Mouse (Mus musculus): ENCODE results near the gene Vwa8.
"Not testable (repeated sequence)": the region's sequence is repeated elsewhere in the genome, so short reads cannot be mapped to it uniquely, and the experiment has no call there.

Vwa8 gene

DNA sequence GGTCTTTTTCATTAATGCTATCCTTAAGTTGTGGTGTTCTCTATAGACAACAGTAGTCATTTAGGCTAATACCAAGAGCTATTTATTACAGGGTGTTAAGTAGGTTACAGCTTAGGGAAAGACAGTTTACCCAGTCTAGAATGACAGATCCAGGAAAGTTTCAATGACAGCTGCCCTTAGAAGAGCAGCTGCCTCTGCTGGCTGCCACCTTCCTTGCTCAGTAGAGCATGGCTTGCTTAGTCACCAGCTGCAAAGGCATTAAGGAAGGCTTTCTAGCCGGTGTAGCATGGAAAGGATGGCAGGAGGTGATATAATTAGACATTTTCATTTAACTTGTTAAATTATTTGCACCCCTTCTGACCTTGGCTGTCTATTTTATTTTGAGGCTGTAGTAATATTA lies 123.6 kb downstream of the Vwa8 start:
- in situ Hi-C loops (cut with MboI; ENCODE audit: low sequenced_read_pairs) = no loop called here

DNA sequence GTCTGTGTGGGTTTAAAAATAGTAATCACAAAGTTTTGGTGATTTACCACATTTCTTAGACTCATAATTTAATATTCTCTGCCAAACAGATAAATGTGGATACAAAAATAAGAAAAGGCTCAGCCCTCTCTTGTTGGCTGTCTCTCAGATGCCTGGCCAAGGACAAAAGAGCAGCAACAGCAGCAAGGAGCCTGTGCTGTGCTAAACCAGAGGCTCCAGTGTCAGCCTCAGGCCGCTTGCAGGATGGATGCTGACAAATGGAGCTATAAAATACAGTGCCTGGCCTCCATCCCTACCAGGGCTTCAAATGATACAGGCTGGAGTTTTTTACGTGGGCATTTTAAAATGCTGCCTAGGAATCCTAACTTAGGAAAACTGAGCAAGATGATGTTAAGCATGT lies 134.3 kb downstream of the Vwa8 start:
- in situ Hi-C loops (cut with MboI; ENCODE audit: low sequenced_read_pairs) = no loop called here

DNA sequence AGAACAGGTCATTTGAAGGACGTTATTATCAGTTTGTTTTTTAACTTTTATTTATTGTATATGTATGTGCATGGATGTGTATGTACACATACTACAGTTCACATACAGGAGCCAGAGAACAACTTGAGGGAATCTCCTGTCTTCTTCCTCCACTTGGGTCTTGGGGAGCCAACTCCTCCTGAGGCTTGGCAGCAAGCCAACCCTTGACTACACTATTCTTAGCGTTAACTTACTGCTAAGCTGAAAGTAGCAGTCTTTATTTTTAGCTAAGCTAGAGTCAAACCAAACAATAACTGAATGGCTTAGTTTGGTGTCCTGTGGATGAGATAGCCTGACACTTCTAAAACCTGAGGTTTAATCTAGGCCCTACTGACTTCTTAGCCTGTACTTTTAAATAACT lies 135.4 kb downstream of the Vwa8 start:
- in situ Hi-C loops (cut with MboI; ENCODE audit: low sequenced_read_pairs) = no loop called here

DNA sequence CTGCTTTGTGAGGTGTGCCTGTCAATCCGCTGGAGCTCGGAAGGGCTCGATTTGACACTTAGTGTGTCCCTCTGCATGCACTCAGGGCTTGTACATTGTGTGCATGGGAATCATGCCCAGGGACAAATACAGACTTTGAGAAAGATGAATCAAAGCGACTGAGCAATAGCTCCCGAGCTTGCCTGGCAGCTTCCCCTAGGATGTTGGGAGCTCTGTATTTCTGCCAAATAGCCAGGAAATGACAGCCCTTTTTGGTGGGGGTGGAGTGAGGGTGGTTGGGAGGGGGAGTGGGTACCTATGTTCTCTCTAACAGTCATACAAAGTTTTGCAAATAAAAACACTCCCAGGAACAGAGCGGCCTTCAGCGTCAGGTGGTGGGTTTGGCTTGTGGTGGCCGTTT lies 138.7 kb downstream of the Vwa8 start:
- in situ Hi-C loops (cut with MboI; ENCODE audit: low sequenced_read_pairs) = no loop called here

DNA sequence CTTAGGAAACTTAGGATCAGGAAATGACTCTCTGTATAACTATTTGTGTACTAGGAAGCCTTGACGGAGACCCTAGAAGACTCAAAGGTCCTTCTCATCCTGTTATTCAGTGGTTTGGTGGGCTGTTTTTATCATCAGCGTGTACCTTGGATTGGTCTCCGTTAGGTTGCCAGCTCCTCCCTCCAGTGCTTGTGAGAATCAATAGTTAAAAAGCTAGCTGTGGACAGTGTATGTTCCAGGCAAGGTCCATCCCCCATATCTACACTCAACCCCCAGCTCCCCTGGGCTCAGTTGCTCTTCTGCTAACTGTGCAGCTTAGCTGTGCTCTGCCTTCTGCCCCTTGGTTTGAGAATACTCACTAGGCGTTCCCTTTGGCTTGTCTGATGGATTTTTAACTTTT lies 143.6 kb downstream of the Vwa8 start:
- in situ Hi-C loops (cut with MboI; ENCODE audit: low sequenced_read_pairs) = no loop called here

DNA sequence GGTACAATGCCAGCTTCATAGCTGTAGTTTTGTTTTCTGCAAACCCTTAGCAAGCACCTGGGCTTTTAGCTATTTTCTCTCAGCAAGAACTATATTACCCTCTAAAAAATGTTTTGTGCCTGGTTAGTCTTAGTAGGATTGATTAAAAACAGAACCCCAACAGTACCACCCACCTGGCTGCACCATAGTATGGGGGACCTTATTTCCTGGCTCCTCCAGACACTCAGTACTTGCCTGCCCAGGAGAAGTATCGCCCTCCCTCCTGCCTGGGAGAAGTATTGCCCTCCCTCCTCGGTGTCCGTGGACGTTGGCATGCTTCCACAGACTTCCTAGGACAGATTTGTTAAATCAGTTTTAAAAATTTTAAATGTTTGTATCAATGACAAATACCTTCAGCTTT lies 144.7 kb downstream of the Vwa8 start:
- in situ Hi-C loops (cut with MboI; ENCODE audit: low sequenced_read_pairs) = no loop called here

DNA sequence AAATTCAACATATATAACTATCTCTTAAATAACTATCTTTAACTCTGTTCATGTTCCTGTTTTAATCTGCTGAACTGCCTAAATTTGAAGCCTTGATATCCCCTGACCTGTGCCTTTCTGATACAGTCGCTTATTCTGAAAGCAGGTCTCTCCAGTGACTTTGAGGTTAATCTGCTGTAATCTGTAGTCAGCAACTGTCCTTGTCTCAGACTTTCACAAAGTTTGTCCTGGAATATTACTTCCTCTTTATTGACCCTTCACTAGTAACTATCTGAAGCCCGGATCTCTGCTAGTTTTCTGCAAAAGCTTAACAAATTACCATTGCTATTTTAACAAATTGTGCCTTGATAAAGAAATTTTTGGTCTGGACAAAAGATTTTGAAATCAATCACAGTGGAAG lies 147.5 kb downstream of the Vwa8 start:
- in situ Hi-C loops (cut with MboI; ENCODE audit: low sequenced_read_pairs) = no loop called here

DNA sequence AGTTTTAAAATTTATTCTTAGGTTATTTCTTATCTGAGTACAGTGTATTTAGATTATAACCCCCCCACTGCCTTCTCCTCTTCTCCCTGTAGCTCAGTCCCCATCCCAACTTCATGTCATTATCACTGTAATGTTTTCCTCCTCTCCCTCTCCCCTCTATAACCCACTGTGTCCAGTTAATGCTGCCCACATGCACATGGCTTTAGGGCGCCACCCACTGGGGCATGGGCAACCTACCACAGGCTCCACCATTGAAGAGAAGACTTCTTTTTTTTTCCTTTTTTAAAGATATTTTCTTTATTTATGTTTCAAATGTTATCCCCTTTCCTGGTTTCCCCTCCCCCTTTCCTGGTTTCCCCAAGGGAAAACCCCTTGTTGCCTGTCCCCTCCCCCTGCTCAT lies 154.7 kb downstream of the Vwa8 start:
- in situ Hi-C loops (cut with MboI; ENCODE audit: low sequenced_read_pairs) = no loop called here

DNA sequence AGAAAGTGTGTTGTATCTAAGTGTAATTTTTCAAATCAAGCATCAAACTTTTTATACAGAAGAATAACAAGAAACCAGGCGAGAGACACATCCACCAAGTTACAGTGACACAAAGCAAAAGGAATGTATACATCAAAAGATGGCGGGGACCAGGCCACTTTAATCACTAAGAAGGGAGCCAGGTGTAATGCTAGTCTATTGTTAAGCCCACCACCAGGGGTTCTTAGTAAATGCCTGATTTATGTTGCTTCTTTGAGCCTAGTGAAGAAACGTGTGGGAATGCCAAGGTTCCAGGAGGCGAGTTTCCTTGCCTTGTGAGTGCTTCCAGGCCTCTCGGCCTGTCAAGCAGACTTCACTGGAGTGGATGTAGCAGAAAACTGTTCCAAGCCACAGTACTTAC lies 168.9 kb downstream of the Vwa8 start:
- in situ Hi-C loops (cut with MboI; ENCODE audit: low sequenced_read_pairs) = not testable (repeated sequence)

DNA sequence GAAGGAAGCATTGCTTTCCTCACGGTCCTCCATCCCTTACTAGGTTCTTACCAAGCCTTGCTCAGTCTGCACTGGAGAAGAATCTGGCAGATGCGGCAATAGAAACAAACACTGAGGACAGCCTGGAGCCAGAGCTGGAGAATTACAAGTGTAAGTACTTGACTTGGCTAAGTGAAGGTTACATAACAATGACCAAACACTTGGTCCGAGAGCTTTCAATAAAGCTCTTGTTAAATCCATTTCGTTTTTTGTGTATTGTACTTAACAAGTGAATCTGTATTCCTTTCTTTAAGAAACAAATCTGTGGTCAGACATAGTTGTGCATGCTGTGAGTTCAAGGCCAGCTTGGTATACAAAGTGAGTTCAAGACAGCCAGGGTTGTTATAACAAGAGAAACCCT lies 169.7 kb downstream of the Vwa8 start:
- in situ Hi-C loops (cut with MboI; ENCODE audit: low sequenced_read_pairs) = no loop called here

DNA sequence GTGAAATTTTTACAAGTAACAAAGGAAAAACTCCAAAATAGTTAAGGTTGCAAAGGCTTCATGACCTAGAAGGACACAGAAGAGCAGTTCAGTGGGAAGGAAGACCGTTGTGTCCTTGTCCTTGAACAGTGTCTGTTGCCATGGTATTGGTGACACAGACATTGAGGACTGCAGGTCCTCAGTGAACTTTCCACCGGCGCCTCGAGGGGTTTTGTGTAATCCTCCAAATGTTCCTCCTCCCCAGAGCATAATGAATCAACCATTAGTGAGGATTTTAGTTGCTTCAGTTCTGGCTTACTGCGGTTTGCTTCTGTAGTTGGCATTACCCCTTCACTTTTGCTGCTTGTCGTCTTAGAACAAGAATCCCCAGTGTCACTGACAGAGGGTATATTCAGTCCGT lies 172.9 kb downstream of the Vwa8 start:
- in situ Hi-C loops (cut with MboI; ENCODE audit: low sequenced_read_pairs) = no loop called here

DNA sequence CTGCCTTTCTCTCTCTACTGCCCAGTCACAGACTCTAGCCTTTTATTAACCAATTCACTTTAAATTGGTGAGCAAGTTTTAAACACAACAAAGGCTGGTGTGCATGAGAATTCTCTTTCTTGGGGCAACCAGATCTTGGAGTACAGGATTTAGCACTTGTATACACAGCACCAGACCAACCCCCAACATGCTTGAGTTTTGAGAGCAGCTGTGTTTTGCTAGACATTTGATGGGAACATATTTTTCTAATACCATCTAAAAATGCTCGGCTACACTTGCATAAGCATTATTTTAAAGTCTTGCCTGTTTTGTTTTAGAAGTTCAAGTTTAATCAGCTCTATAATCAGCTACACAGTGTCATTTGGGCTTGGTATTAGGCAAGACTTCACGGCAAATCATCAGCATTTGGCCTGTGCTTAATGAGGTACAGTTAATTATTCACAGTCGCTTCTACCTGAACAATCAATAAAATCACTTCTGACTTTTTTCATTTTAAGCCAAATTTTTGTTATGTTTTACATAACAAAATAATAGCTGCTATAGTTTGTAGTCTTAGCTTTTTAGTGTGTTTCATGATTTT lies 180.2 kb downstream of the Vwa8 start:
- in situ Hi-C loops (cut with MboI; ENCODE audit: low sequenced_read_pairs) = no loop called here

DNA sequence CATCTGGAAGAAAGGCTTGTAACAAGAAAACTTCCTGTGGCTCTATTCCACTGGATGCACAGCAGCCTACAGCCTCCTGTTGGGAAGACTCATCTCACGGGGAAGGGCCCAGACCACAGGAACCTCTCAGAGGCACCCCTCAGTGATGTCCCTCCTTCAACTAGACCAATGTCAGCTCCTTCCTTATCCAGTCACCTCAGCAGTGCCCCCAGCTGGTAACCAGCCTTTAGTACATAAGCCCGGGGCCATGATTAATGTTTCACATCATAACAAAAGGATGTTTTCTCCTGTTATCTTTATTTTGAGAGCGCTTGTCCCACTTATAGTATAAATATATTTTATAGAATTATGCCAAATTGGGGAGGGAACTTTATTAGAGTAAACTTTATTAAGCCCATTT lies 181.9 kb downstream of the Vwa8 start:
- in situ Hi-C loops (cut with MboI; ENCODE audit: low sequenced_read_pairs) = no loop called here

DNA sequence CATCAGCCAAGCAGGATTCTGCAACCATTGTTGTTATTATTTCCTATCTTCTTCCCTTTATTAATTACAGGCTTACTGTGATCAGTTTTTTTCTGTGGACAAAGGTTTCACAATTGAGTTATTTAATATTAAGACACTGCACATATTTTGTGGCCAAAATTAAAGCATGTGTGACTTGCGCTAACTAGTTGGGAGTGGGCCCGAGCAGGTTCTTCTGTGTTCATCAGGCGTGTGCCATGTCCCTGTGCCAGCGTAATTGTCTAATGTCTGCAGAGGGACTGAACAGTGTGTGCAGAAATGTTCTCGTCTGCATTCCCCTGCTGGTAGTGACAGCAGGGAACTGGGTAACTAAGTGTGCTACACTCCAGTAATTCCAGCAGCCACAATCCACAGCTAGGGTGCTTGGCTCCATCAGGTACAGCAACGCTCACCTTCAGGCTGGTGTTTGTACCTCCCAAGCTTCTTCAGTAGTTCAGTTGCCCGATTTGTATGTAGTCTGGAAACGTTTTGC lies 182.4 kb downstream of the Vwa8 start:
- in situ Hi-C loops (cut with MboI; ENCODE audit: low sequenced_read_pairs) = no loop called here

DNA sequence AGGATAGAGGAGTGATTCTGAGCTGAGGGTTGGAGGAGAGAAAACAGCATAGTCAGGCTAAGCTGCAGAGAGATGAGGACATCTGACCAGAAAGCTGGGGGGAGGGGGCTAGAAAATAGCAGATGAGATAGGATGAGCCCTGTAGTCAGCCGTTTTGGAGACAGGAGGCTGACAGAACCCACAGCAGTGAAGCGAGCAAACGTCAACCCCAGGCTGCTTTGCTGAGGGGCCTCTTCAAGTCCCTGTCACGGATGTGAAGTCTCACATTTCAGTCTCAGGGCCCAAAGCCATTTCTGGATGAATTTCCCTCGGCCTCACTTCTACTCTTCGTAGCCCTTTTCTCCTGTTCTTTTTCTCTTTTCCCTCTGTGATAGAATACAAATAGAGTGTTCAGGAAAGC lies 184.5 kb downstream of the Vwa8 start:
- in situ Hi-C loops (cut with MboI; ENCODE audit: low sequenced_read_pairs) = no loop called here

DNA sequence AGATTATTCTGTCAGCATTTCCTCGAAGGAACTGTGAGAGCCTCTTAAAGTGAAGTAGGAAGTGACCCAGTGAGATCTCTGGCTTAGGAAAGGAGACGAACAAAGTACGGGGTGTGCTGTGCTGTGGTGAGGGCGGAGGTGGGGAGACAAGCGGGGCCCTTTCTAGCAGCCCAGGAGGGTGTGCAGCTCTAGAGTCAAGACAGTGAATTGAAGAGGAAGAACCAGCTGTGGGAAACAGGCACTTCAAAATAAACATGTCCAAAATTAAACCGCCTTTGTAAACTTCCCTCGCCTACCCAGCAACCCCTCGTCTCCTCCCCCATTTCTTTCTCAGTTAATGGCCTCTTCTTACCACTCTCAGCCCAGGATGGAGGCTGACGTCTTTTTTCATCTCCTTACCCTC lies 185.7 kb downstream of the Vwa8 start:
- in situ Hi-C loops (cut with MboI; ENCODE audit: low sequenced_read_pairs) = no loop called here

DNA sequence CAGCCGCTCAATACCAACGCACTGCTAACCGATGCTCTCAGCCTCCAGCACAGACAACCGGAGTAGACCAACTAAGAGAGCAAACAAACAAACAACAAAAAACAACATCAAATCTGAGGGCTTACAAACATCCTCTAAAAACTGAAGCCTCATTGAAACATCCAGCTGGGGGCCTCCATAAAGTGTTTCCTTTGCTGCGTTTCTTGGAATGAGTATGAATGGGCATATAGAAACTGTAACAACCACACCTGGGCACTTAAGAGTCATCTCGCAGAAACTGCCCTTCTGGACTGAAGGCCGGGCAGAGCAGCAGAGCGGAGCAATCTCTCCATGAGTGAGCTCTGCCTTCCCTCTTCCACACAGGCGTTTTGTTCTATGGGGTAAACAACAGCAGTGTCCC lies 186.7 kb downstream of the Vwa8 start:
- in situ Hi-C loops (cut with MboI; ENCODE audit: low sequenced_read_pairs) = no loop called here

DNA sequence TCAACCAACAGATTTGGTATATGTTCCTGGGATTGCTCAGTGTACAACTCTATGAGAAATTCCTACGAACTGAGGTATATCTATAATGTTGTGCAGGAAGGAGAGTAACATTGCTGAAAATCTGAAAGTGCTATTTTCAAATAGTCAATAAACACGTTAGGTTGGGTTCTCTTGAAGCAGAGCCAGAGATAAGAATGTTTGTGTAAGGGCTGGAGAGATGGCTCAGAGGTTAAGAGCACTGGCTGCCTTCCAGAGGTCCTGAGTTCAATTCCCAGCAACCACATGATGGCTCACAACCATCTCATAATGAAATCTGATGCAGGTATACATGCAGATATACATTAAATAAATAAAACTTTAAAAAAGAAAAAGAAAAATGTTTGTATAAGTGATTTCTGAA lies 198.3 kb downstream of the Vwa8 start:
- in situ Hi-C loops (cut with MboI; ENCODE audit: low sequenced_read_pairs) = no loop called here

DNA sequence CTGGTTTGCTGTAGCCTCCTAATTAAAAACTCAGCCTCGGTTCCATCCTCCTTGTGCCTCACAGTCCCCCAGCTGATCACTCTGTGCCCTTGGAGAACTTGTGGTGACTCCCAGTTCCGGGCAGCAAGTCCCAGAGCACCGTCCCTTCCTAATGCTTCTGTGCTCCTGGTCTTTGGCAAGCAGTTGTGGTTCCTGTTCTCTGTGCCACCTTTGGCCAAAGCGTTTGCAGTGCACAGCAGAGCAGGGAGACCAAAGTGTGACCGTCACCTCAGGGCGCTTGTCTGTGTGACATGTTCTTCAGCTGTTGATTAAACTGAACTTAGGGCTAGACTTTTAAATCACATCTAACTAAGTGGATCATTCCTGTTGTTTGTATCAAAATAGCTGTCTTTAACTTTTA lies 199.1 kb downstream of the Vwa8 start:
- in situ Hi-C loops (cut with MboI; ENCODE audit: low sequenced_read_pairs) = no loop called here

DNA sequence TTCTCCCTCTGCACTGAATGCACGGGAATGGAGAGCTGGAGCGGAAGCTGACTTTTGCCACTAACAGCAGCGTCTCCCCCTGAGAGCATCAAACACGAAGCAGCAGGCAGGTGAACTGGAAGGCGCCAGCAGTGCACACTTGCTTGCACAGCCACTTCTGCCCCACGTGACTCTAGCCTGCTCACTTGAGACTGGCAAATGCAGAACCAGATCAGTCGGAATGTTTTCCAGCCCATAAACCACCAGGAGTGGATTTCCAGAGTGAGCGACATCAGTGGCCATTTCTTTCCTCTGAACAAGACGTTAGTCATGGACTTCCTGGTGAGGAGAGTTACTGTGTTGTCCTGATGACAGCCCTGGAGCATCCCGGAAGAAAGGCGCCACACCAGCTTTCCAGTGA lies 200.7 kb downstream of the Vwa8 start:
- in situ Hi-C loops (cut with MboI; ENCODE audit: low sequenced_read_pairs) = no loop called here

DNA sequence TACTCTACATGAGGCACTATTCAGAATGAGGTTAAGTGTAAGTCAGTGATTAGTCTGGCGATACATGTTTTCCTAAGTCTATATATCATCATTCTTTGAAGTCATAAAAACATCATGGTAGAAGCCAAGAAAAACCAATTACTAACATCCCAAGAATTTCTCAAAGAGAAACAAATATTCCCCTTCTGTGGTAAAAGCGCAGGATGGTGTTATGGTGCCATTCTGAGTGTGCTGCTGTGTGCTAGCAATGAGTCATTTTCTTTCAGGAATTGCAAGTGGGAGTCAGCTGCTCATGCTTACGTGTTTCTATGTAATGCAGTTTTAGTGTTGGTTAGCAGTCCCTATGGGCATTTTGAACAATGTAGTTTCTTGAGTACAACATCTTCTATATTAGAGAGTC lies 216.8 kb downstream of the Vwa8 start:
- in situ Hi-C loops (cut with MboI; ENCODE audit: low sequenced_read_pairs) = no loop called here

DNA sequence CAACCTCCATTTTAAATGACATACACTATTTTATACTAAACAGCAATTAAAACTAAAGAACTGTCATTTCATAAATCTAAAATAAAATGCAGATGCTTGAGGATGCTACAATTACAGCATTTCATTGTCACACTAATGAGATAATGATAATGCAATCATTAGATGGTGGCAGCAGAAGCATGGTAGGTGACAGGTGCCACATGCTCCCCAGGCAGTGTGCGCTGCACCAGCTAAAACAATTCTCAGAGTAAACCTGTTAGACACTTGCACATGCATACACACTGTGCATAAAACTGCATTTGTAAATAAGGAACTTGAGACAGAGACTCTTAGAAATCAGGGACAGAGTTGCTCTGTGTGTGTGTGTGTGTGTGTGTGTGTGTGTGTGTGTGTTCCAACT lies 220.7 kb downstream of the Vwa8 start:
- in situ Hi-C loops (cut with MboI; ENCODE audit: low sequenced_read_pairs) = no loop called here

DNA sequence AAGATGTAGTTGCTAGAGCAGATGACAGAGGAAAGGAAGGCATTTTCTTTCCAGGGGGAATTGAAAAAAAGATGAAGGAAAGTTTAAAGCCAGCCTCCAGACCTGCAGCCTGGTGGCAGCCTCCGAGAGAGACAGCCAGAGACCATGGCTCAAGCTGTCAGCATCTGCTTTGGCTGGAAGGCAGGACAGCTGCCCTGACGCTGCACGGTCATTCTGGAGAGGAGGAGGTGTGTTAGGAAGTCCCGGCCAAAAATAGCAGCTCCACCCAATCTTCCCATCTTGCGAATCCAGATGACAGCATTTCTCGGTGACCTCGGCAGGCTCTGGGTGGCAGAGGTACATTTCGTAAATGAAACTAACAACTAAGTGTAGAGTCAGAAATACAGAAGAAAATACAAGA lies 225.9 kb downstream of the Vwa8 start:
- in situ Hi-C loops (cut with MboI; ENCODE audit: low sequenced_read_pairs) = no loop called here
